Mouse (Mus musculus): Measurements from ENCODE around the gene BC048562.

GRCm38 (mm10) chr9:108411381-108411942, 24.8 kb upstream of the BC048562 start:
- TF ChIP-seq CTCF (IDR thresholded peaks at IDR 0.05; ENCODE audit: control insufficient read depth, insufficient read depth, insufficient replicate concordance, low read depth, low read length): no peak
- TF ChIP-seq POLR2A (IDR thresholded peaks at IDR 0.05; ENCODE audit: control insufficient read depth, low read depth, low read length): no peak
